Comparison of ENCODE assay signal across 16 mouse cellular contexts in genomic region chr15:11496436-11496835, GRCm38 (mm10).
DNase-seq lines count a peak whose midpoint lies in the region; ATAC-seq and TF ChIP-seq lines count a peak whose summit lies in the region.
"Had no signal": no experiment of that assay in that cellular context is flagged by ENCODE, and none has a peak within 500 bp of the region (broad histone marks: within the 10 kb centered on the region; RNA-seq: fewer than 3 reads in every experiment).

No protein-coding gene starts in this region.

- no peak overlapping the region for H3K4me2 ChIP-seq in lung, postnatal 0 days (replicated peaks; ENCODE audit: low read depth, low read length)
- no peak overlapping the region for H3K4me2 ChIP-seq in neural tube, embryonic 15.5 days
- H3K4me2 ChIP-seq: embryonic facial prominence, embryonic 15.5 days; forebrain, embryonic 12.5 days; heart, embryonic 15.5 days; intestine, embryonic 15.5 days; midbrain, embryonic 11.5 days had no signal

- 91% methylated on average over 2 of the region's 2 CpGs for WGBS in kidney, adult 2 months
- 76% methylated on average over 2 of the region's 2 CpGs for WGBS in lung, postnatal 0 days
- WGBS in neural tube, embryonic 15.5 days: 92% methylated on average over 2 of the region's 2 CpGs

- H3K4me1 ChIP-seq in kidney, adult 2 months (ENCODE audit: control insufficient read depth, insufficient read depth, low read length): no peaks in the 10 kb centered on the region
- no peaks in the 10 kb centered on the region for H3K4me1 ChIP-seq in lung, postnatal 0 days (ENCODE audit: insufficient read depth, low read depth, low read length)
- no peaks in the 10 kb centered on the region for H3K4me1 ChIP-seq in neural tube, embryonic 15.5 days
- H3K4me1 ChIP-seq: embryonic facial prominence, embryonic 15.5 days; forebrain, embryonic 12.5 days; heart, embryonic 15.5 days; hindbrain, embryonic 10.5 days; intestine, embryonic 15.5 days had no signal

- ATAC-seq in lung, postnatal 0 days: no peak
- ATAC-seq in neural tube, embryonic 15.5 days (ENCODE audit: low FRiP score): no peak
- ATAC-seq: intestine, embryonic 15.5 days had no signal

- peak; percentile 3 for DNase-seq in kidney, adult 2 months
- no peak for DNase-seq in kidney, adult 8-10 months
- DNase-seq in lung, postnatal 0 days (ENCODE audit: low spot score): no peak
- no peak for DNase-seq in lung, postnatal 4 days
- peak; percentile 9 for DNase-seq in thymus, postnatal 25 days
- no peak for DNase-seq in thymus, adult 18-20 months
- DNase-seq: adrenal gland, postnatal 14 days; cerebellum, adult 9-11 months; lung, postnatal 14 days had no signal

- H3K36me3 ChIP-seq in kidney, adult 2 months (ENCODE audit: control insufficient read depth, insufficient read depth, low read length): no peaks in the 10 kb centered on the region
- no peaks in the 10 kb centered on the region for H3K36me3 ChIP-seq in lung, postnatal 0 days (ENCODE audit: insufficient read depth, low read length)
- H3K36me3 ChIP-seq in neural tube, embryonic 15.5 days: no peaks in the 10 kb centered on the region
- H3K36me3 ChIP-seq: embryonic facial prominence, embryonic 15.5 days; forebrain, embryonic 12.5 days; heart, embryonic 15.5 days; hindbrain, embryonic 10.5 days; intestine, embryonic 15.5 days had no signal

- TF ChIP-seq EP300 in lung, postnatal 0 days (IDR thresholded peaks at IDR 0.05): no peak

- no peak overlapping the region for H3K9ac ChIP-seq in lung, postnatal 0 days (replicated peaks; ENCODE audit: low read depth)
- H3K9ac ChIP-seq in neural tube, embryonic 15.5 days (replicated peaks): no peak overlapping the region
- H3K9ac ChIP-seq: embryonic facial prominence, embryonic 15.5 days; forebrain, embryonic 12.5 days; heart, embryonic 15.5 days; intestine, embryonic 15.5 days had no signal

- H3K9me3 ChIP-seq in lung, postnatal 0 days (ENCODE audit: low read length): no peaks in the 10 kb centered on the region
- no peaks in the 10 kb centered on the region for H3K9me3 ChIP-seq in neural tube, embryonic 15.5 days (replicated peaks)
- H3K9me3 ChIP-seq: embryonic facial prominence, embryonic 15.5 days; forebrain, embryonic 12.5 days; heart, embryonic 15.5 days; hindbrain, embryonic 10.5 days; intestine, embryonic 15.5 days had no signal

- H3K27me3 ChIP-seq in kidney, adult 2 months (replicated peaks; ENCODE audit: control insufficient read depth, insufficient read depth, low read length): no peaks in the 10 kb centered on the region
- no peaks in the 10 kb centered on the region for H3K27me3 ChIP-seq in lung, postnatal 0 days (replicated peaks; ENCODE audit: insufficient read depth, low read length)
- no peaks in the 10 kb centered on the region for H3K27me3 ChIP-seq in neural tube, embryonic 15.5 days (replicated peaks)
- H3K27me3 ChIP-seq: embryonic facial prominence, embryonic 15.5 days; forebrain, embryonic 12.5 days; heart, embryonic 15.5 days; intestine, embryonic 15.5 days had no signal

- H3K27ac ChIP-seq in kidney, adult 2 months (ENCODE audit: insufficient read depth, low read depth, low read length): no peak overlapping the region
- H3K27ac ChIP-seq in lung, postnatal 0 days (ENCODE audit: low read length): no peak overlapping the region
- H3K27ac ChIP-seq in neural tube, embryonic 15.5 days (replicated peaks): no peak overlapping the region
- H3K27ac ChIP-seq: embryonic facial prominence, embryonic 15.5 days; forebrain, embryonic 12.5 days; heart, embryonic 15.5 days; hindbrain, embryonic 10.5 days; intestine, embryonic 15.5 days had no signal

- no peak for TF ChIP-seq CTCF in kidney, adult 2 months (conservative IDR thresholded peaks at IDR 0.05; ENCODE audit: insufficient read depth, insufficient read length, low read depth, low read length)
- peak; percentile 36 for TF ChIP-seq CTCF in lung, postnatal 0 days (IDR thresholded peaks at IDR 0.05)

- no peak overlapping the region for H3K4me3 ChIP-seq in kidney, adult 2 months (ENCODE audit: insufficient read depth, low read depth, low read length)
- H3K4me3 ChIP-seq in lung, postnatal 0 days (ENCODE audit: low read depth, low read length): no peak overlapping the region
- no peak overlapping the region for H3K4me3 ChIP-seq in neural tube, embryonic 15.5 days (replicated peaks)
- H3K4me3 ChIP-seq: embryonic facial prominence, embryonic 15.5 days; forebrain, embryonic 12.5 days; heart, embryonic 15.5 days; hindbrain, embryonic 10.5 days; intestine, embryonic 15.5 days had no signal

- TF ChIP-seq POLR2A in kidney, adult 2 months (IDR thresholded peaks at IDR 0.05; ENCODE audit: low read depth, low read length): no peak

Comparison
In these comparisons a context has a peak if more than half of its experiments do, and no peak if none do; other contexts are left out.
1. DNase-seq: peak in kidney, adult 2 months (single experiment) and thymus, postnatal 25 days (single experiment); none in kidney, adult 8-10 months (0 of 2), lung, postnatal 0 days (single experiment), lung, postnatal 4 days (0 of 2) and thymus, adult 18-20 months (0 of 2).